Mouse (Mus musculus): Measurements from ENCODE around the gene Osbpl9.

Gene Osbpl9

DNA sequence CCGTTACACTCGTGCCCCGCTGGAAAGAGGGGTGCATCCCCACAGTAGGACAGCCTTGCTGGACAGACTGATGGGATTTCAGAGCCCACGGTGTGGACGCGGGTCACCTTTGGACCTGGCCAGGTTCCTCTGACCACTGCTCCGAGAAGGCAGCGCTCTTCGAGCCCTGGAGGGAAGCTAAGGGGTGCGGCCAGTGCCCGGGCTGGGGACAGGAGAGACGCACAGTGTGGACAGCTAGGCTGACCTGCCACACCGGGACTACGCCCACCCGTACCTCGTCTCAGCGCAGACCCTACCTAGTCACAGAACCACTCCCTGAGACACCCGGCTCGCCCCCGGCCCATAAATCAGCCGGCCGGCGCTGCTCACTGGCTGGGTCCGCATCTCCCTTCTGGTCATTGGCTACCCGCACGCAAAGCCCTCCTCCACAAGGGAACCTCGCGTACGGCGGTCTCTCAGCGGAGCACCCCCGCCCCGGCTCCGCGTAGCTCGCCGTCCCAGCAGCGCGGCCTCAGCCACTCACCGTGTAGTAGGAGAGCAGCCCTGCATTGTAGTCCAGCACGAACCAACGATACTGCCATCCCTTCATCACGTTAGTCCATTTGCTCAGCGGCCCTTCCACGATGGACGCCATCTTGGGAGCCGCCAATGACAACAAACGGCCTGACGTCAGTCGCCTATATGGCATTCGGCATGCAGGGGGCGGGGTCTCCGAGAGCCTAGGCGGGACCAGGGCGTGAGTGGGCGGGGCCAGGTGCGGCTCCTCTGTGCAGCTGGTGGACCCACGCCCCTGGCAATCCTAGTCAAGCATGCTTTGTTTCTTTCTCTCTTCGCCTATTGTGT lies at the start of gene Osbpl9:
Gene Osbpl9 (minus strand): TSS at position 691 of the 843 bp plus-strand sequence.
- peak; percentile 89 for DNase-seq (ENCODE audit: low read depth)

- DNase-seq (ENCODE audit: low read depth) = no peak
Observed at GRCm38 (mm10) chr4:109251605-109252004, 49.5 kb upstream of the Osbpl9 start.

- no peak for DNase-seq (ENCODE audit: low read depth)
Observed at GRCm38 (mm10) chr4:109245016-109245620, 43.0 kb upstream of the Osbpl9 start.

DNA sequence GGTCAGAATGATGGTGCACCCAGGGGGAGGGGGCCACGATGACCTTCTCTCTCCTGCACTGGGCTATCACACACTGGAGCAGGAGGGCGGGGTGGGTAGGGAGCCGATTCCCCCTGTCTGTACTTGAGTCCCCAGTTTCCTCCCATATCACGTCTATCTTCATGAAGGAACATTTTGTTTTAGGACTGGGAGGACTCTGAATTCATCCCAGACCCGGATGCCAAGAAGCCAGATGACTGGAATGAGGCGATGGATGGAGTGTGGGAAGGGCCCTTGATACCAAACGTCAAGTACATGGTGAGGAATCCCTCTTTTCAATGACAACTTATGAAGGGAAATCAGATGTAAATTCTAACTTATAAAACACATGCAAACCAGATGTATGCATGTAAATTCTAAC lies 42.4 kb upstream of the Osbpl9 start:
- no peak for DNase-seq (ENCODE audit: low read depth)

- DNase-seq (ENCODE audit: low read depth) = peak; percentile 72
Observed at GRCm38 (mm10) chr4:109241934-109242333, 39.9 kb upstream of the Osbpl9 start.

DNA sequence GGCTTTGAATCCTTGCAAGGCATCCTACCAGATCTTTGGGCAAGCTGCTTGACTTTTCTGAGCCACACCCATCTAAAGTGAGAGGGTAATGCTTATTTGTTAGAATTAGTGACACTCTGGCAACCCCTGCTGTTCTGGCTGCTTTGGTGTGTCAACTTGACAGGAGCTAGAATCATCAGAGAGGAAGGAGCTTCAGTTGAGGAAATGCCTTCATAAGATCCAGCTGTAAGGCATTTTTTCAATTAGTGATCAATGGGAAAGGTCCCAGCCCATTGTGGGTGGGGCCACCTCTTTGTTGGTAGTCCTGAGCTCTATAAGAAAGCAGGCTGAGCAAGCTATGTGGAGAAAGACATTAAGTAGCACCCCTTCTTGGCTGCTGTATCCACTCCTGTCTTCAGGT lies 39.1 kb upstream of the Osbpl9 start:
- peak; percentile 22 for DNase-seq (ENCODE audit: low read depth)

GRCm38 (mm10) chr4:109238428-109239268 lies 36.6 kb upstream of the Osbpl9 start:
- peak; percentile 62 for DNase-seq (ENCODE audit: low read depth)

- no peak for DNase-seq (ENCODE audit: low read depth)
Observed at GRCm38 (mm10) chr4:109236186-109236879, 34.3 kb upstream of the Osbpl9 start.

DNA sequence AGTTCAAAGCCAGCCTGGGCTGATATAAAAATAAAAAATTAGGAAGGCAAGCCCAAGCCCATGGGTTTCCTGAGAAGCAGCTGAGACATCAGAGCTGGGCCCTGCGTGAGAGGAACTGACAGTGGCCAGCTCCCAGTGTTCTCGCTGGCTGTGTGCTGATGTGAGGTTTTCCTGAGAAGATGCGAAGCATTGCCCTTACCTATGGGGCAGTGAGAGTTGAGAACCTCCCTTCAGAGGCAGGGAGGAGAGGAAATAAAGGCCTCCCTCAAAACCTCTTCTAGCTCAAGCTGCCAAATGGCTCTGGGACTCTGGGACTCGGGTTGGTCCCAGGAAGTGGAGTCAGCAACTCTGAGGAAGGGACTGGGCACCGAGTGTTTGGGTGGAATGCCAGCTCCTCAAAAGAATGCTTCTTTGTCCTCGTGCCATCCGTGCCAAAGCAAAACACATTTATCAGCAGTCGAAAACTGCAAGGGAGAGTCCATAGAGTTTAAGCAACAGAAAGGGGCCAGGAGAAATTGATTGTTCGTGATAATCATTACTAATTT lies 32.8 kb upstream of the Osbpl9 start:
- DNase-seq (ENCODE audit: low read depth) = peak; percentile 42

GRCm38 (mm10) chr4:109234185-109234584 lies 32.1 kb upstream of the Osbpl9 start, which contains the start of gene Calr4:
Gene Calr4, plus strand, starts transcription at chr4:109234485.
- no peak for DNase-seq (ENCODE audit: low read depth)

GRCm38 (mm10) chr4:109229766-109230279 lies 27.8 kb upstream of the Osbpl9 start:
- no peak for DNase-seq (ENCODE audit: low read depth)

DNA sequence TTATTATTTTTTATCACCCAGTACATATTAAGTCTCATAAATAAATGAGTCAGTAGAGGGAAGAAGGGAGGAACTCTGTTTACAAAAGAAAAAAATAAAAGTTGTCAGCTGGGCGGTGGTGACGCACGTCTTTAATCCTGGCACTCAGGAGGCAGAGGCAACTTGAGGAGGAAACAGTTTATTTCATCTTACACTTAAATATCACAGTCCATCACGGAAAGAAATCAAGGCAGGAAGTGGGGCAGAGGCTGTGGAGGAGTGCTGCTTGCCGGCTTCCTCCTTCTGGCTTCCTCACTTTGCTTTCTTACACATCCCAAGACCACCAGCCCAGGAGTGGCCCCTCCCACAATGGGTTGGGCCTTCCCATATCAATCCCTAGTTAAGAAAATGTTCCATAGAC lies 24.0 kb upstream of the Osbpl9 start:
- no peak for DNase-seq (ENCODE audit: low read depth)

DNA sequence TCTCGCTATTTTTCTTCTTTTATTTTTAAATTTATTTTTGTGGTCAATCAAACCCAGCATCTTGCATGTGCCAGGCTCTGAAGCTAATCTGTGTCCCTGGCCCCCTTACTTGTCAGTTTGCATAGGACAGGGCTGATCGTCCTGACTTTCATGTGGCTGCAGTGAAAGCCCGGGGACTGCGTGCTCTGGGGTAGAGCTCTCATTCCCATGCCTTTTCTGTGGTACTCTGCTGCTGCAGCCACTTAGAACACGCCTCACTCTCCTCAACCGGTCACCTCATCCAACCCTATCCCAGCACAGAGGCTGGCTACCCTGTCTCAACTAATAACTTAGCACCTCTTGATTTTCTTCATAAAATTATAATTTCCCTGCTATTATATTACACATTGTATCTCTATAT lies 23.5 kb upstream of the Osbpl9 start:
- DNase-seq (ENCODE audit: low read depth) = no peak

DNA sequence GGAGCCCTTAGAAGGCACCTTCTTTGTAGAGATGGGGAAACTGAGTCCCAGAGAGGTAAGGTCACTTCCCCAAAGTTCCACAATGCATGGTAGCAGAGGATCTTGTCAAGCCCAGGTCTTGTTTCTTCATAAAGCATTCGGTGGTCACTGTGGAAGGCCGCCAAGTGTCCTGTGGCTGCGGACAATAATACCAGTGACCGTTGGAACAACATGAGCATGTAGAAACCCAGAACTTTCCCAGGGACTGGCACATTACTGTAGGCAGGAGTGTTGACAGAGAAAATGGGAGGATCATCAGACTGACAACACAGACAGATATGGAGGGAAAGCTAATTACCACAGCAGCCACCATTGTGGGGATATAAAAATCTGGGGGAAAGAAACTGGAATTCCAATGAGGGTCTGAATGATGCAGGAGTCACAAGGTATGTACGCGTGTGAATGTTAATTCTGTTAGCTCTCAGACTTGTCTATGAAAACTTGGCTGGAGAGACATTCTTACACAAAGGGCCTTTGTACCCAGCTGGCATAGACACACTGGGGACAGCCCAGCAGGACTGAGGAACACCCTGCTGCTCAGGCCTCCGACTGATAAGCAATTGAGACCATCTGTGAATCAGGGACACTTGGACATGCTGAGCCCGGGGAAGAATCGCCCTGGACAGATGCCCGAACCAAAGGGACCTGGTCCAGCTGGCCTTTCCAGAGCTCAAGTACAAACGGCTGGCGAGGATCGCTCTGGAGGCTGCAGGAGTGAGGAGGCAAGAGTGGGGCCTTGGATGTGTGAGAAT lies 22.9 kb upstream of the Osbpl9 start:
- peak; percentile 94 for DNase-seq (ENCODE audit: low read depth)

GRCm38 (mm10) chr4:109222001-109222400 lies 19.9 kb upstream of the Osbpl9 start:
- no peak for DNase-seq (ENCODE audit: low read depth)

DNA sequence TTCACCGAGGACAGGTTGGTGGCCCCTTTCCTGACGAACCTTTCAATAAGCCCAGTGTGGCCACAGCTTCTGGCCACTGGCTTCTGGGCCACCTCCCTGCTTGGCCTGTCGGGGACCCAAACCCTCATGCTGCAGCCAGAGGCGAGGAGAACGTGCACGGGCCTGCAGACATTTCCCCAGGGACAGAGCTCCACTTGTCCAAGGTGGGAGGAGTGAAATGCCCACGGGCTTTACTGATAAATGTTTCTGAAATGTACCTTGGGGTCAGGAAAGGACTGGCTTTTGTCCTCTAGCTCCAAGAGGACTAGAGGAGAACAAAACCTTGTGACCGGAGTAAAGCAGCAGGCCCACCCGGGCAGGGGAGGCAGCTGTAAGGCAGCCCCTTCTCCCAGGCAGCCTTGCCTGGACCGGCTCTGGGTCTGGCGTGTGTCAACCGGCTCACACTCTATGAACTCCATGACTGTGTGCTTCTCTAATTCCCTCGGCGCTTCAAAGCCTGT lies 18.4 kb upstream of the Osbpl9 start:
- no peak for DNase-seq (ENCODE audit: low read depth)

GRCm38 (mm10) chr4:109218008-109218407 lies 15.9 kb upstream of the Osbpl9 start:
- DNase-seq (ENCODE audit: low read depth) = no peak

DNA sequence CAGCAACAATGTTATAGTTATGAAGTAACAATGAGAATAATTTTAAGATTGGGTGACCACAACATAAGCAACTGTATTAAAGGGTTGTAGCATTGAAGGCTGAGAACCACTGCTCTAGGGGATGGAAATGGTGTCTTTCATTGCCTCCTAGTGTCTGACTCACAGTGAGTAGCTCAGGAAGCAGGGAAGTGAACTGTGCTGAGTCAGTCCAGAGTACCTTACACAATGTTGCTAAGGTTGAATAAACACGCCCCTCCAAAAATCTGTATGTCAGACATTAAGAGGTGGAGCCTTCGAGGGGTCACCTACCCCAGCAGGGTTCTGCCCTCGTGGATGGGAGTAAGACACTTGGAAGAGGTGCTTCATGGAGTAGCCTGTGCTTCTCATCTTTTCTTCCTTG lies 11.9 kb upstream of the Osbpl9 start:
- DNase-seq (ENCODE audit: low read depth) = no peak

DNA sequence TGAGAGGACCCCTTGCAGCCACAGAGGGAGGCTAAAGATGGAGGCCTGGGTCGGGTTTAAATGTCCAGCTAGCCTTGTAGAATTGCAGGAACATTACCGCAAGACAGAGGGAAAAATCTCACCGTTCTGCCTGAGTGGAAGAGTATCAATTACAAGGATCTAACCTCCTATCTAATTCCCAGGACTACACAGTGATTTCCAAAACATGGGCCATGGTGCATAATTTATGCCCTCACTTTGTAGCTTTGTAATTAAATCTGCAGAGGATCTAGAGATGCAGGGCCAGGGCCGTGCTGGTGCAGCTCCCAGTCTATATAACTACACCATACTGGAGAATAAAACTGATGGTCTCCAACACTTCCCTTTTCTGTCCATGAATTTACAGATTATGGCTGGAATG lies 8.8 kb upstream of the Osbpl9 start:
- no peak for DNase-seq (ENCODE audit: low read depth)

DNA sequence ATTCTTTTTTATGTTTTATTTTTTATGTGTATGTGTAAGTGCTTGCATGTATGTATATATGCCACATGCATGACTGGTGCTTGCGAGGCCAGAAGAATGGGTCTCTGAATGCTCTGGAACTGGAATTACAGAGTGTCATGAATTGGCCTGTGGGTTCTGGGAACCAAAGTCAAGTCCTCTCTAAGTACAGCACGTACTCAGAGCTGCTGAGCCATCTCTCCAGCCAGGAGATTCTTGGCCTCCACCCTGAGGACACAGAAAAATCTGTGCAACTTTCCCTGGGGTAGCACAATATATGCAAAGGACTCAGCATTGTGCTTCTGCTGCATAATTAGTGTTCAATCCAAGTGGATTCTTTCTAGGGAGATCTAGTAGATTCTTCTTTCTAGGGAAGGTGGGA lies 8.2 kb upstream of the Osbpl9 start:
- DNase-seq (ENCODE audit: low read depth) = no peak
